Mouse (Mus musculus): ENCODE results near the gene Mbnl2. TPM values are rescaled to one million over a fixed set of nuclear protein-coding genes. Genes with fewer than 3 reads are reported as not detected.
A peak's percentile ranks its signal among the peaks of the same experiment; 100 is the strongest.

Mbnl2 gene
- total RNA-seq, 2 experiments from 2014 or later = 312 to 318 TPM

DNA sequence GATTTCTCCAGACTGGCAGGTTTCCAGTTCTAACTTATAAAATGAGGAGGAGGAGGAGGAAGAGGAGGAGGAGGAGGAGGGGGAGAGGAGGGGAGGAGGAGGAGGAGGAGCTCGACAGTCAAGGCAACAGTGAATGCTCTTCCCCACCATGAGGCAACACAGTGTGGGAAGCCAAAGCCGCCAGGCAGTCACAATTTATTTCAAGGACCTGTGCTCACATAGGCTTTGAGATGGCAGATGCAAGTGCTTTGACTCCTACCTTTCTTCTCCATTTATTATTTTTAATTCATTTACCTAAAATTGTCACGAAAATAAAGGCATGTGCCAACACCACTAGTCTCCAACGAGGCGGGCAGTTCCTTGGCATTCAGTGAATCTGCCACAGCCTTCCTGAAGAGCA lies 95.7 kb downstream of the Mbnl2 start:
- intact Hi-C loops (cut with DNase I) = no loop called here
- no peak for DNase-seq

DNA sequence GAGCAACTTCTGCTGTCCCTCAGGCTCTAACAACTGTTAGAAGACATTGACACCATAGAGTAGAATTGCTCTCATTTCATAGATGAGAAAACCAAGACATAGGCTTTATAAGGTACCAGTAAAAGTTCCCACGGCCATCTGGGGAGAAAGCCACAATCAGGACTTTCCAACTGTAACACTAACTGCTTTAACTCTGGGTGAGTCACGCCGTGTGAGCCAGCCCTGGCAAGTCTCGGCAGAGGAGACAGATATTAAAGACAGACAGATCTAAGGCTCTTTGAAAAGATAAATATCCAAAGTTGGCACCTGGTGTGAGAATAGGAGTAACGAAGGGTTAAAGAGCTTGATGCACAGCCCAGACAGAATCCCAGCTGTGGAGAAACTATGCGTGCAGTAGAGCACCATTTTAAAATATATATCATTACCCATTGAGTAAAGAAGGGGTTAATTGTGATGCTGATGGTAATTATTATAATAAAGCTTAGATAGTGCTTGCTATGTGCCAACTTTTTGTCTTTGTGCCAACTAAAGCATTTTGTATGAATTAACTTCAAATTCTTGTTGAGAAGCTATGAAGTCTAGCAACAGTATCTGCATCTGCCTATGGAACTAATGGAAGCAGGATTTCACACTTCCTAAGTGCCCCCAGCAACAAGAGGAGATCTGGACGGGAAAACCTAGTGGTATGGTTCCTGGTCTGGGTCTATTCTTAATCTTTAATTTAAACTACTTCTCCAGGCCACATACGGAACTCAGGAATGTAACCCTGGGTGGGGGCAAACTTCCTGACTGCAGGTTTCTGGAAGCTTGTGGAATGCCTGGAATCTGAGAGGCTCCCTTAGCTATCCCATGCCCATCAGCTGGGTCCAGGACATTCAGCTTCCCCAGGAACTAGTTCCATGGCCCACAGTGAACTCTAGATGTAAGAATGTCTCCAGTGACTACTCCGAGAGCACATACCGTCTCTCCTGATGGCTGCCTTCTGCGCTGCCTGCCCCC lies 97.9 kb downstream of the Mbnl2 start:
- DNase-seq = no peak
- intact Hi-C loops (cut with DNase I) = no loop called here

DNA sequence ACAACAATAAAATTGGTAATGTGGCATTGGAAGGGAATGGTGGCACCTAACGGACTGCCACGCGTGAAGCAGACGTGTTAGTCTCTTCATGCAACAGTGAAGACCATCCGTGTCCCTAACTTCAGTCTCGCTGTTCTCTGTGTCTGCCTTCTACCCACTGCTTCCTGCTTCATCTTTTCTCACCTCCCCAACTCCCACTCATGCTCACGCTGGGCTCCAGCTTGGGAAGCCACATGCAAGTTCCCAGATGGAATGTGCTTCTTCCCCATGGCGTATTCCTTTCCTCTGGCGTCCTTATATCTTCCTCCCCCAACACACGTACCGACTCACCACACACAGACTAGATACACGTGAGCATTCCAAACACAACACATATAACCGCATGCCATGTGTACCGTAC lies 99.3 kb downstream of the Mbnl2 start:
- intact Hi-C loops (cut with DNase I) = no loop called here
- no peak for DNase-seq

DNA sequence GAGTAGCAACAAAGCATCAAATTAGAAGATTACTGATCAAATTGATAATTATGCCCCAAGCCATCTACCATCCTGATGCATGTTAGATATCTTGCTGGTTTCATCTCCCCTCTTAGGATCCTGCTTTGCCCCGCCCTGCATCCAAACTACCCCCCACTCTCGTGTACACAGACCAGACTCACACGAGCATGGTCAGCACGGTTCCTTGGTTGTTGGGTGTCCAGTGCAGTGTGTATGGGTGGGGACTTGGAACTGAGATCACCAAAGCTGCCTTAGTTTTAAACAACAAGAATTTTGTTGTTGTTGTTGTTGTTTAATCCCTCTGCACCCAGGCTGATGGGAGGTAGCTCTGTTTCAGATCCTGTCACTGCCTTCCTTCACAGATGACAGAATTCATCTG lies 101.7 kb downstream of the Mbnl2 start:
- intact Hi-C loops (cut with DNase I) = no loop called here
- DNase-seq = no peak

DNA sequence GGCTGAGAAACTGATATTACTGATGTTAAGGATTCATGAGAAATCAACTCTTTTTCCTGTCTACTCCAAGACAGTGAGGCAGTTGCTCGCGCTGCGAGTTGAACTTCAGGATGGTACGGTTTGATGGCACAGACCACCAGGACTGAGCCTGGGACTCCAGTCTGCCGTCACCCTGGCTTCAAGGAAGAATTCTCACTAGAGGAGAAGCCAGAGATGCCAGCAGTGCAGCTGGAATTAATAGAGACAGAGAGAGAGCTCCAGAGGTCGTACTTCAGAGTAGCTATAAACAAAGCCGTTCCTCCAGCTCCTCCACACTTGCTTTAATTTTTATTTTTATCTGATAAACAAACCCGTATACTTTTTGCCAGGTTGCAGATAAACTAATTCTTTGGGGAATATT lies 102.5 kb downstream of the Mbnl2 start:
- DNase-seq = no peak
- intact Hi-C loops (cut with DNase I) = no loop called here

DNA sequence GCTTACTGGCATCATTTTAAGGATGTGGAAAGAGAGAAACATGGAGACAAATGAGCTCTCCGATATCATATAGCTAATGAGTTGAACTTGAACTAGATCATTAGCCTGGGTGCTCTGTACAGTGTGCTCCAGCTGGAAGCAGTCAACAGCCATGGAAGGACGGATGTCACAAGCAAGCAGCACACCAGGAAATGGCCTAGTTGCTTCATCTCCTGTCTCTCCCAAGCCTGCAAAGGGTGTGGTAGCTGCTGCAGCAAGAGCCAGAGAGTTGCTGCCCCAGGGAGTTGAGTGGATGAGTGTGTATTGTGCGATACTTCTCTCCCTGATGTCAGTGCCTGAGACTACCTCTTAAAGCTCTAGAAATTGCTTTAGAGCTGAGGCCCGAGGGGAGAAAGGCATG lies 104.2 kb downstream of the Mbnl2 start:
- intact Hi-C loops (cut with DNase I) = loop anchor here (10.0 kb wide), 1 partner anchor 45 kb away; no protein-coding TSS in a partner anchor
- peak in 1 of 2 experiments; percentile 62 for DNase-seq

DNA sequence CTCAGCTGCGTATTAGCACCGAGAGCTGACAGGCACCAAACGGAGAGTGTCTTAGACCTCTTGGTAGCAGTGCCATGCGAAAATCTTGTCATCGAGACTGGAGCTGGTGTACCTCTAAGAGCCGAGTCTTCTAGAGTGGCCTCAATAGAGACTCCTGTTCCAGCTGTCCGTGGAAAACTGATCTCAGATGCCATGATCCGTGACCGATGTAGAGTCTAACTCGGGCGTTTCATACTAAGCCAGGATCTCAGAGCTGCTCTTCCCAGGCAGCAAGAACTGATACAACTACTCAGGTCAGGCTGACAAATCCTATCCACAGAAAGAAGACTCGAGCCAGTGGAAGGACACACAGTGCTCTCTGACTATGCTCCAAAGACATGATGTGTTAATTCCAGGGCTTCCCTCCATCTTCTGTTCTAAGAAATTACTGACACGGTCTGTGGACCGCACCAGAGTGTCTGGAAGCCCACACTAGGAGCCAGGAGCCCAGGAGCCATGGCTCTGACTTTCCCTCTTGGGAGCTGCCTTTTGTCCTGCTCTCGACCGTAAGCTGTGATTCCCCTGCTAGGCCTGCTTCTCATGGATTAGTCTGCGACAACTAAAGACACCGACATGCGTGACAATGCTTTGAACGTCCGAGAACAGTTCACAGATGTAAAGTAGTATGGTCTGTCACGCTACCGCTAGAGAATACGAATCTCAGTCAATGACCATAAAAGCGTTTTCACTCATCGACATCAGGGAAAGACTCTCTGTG lies 106.1 kb downstream of the Mbnl2 start:
- no peak for DNase-seq
- intact Hi-C loops (cut with DNase I) = loop anchor here (10.0 kb wide), 1 partner anchor 47 kb away; no protein-coding TSS in a partner anchor

DNA sequence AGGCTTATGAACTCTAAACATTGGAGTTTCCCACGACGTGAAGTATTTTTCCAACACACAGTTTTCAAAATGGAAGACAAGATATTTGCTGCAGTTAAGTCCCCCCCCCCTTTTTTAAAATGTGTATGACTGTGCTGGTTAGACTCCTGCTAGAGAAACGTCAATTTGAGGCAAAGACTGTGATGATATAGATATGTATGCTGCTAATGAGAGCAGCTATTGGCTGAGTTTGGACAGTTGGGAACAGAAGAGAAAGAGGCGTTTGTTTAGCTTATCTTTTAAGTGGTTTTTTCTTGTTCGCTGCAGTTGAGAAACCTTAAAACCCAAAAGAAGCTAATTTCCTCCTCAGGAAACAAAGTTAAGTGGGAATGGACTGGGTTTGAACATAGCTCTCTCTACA lies 106.7 kb downstream of the Mbnl2 start:
- intact Hi-C loops (cut with DNase I) = loop anchor here (10.0 kb wide), 1 partner anchor 47 kb away; no protein-coding TSS in a partner anchor
- DNase-seq = no peak

DNA sequence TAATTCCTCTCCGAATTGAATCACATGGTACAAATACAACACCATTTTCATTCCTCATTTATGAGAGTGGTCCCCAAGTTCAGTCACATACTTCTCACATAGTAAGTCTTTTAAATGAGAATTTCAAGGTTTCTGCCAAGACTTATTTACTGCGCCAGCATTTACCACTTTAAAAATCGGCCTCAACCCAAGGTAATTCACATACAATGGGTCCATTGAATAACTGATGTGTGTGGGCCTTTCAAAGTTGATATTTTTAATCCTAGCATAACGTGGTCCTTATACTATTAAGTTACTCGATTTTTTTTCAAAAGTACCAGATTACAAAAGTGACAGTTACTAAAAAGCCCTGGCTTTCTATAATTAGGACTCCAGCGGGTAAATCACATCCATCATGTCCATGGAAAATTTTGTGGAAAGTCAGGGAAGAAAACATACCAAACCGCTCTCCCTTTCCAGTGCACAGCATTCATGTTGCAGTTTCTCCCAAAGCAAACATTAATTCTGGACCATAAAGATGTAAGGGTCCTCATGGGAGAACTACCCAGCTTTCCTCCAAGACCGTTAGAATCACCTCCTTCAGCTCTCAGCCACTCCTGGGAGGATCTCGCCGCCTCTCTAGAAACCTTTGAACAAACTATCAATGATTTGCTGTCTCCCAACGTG lies 107.8 kb downstream of the Mbnl2 start:
- intact Hi-C loops (cut with DNase I) = loop anchor here (10.0 kb wide), 1 partner anchor 49 kb away; no protein-coding TSS in a partner anchor
- DNase-seq = no peak

DNA sequence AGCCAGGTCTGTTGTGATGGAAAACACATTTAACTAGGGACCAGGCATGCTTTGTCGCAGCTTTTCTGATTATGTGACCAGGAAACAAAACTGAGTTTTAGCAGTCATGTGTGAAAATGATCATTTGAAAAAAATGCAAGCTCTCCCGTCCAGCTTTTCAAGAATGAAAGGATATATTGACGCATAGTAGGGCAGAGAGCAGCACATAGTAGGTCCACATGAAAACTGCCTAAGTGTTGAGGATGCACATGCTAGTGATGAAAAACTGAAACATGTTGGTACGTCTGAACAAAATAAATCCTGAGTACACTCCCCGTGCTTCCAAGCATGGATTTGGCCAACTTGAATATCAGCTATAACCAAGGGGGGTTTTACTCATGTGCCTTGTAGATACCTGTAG lies 109.1 kb downstream of the Mbnl2 start:
- intact Hi-C loops (cut with DNase I) = loop anchor here (10.0 kb wide), 1 partner anchor 50 kb away; no protein-coding TSS in a partner anchor

DNA sequence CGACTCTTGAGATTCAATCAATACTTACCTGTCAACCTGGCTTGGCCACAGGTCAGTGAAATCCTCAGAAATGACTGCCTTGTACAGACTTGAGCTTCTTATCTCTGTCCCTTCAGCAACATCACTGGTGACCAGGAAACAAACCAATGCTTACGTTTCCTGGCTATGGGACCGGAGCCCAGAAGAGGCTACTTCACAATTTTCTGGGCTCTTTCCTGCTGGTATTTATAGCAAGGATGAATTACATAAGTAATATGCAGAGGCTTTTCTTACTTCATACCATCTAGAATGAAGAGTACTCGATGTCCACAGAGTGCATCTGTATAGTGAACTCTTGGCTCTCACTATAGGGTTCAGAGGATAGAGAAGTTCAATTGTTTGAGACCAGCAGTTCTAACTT lies 111.8 kb downstream of the Mbnl2 start:
- intact Hi-C loops (cut with DNase I) = loop anchor here (10.0 kb wide), 1 partner anchor 52 kb away; no protein-coding TSS in a partner anchor
- no peak for DNase-seq

More for the DNA sequence above, 109.1 kb downstream of the Mbnl2 start:
- no peak for DNase-seq

DNA sequence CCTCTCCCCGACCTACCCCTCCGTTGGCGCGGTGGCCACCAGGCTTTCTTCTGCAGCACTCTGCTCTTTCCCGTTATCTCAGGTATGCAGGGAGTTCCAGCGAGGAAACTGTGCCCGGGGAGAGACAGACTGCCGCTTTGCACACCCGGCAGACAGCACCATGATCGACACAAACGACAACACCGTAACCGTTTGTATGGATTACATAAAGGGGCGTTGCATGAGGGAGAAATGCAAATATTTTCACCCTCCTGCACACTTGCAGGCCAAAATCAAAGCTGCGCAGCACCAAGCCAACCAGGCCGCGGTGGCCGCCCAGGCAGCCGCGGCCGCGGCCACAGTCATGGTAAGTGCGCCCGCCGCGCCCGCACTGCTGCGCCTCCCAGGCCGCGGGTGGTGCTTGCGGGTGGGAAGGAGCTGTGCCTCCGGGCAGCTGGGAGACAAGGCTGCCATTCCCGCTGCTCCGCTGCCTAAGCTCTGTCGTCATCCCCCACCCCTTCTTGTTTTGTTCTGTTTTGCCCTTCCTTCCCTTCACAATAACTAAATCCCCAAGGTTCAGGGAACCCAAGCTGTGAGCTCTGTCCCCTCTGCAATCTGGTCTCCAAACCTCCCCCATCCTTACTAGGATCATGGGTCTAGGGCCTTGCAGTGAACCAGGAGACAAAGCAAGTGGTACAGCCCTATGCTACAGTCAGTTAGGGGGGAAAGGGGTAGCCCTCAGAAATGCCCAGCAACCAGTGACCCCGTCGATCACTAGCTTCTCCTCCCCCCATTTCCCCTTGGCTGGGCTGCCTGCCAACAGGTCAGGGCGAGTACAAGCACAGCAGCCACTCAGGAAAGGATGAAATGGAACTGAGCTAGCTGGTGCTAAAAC lies 113.6 kb downstream of the Mbnl2 start:
- intact Hi-C loops (cut with DNase I) = loop anchor here (10.0 kb wide), 1 partner anchor 54 kb away; no protein-coding TSS in a partner anchor

DNA sequence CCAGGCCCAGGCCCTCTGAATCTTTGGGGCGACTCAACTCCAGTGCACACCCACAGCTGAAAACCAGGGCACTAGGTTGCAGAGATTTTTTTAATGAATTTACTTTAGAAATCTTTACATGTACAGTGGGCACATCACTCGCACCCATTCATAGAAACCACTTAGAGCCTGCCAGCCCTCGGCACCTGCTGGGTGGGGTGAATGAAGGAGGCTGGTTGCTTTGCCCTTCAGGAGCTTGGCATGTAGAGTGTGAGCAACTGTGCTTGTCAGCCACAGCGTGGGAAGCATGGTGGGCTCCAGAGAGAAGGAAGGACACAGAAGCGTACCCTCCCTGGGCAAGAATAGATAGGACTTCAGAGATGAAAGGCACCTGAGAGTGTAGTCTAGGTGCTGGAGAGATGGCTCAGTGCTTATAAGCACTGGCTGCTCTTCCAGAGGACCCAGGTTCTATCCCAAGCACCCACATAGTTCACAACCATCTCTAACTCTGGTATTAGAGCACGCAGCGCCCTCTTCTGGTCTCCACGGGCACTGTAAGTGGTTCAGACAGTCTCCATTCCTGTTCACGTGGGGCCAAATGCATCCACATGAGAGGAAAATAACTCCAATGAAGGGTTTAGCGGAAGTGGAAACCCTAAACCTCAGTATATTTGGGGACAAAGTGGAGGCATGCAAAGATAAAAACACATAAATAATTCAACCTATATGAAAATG lies 114.9 kb downstream of the Mbnl2 start:
- DNase-seq = no peak
- intact Hi-C loops (cut with DNase I) = no loop called here

More for the DNA sequence above, 113.6 kb downstream of the Mbnl2 start:
- no peak for DNase-seq

DNA sequence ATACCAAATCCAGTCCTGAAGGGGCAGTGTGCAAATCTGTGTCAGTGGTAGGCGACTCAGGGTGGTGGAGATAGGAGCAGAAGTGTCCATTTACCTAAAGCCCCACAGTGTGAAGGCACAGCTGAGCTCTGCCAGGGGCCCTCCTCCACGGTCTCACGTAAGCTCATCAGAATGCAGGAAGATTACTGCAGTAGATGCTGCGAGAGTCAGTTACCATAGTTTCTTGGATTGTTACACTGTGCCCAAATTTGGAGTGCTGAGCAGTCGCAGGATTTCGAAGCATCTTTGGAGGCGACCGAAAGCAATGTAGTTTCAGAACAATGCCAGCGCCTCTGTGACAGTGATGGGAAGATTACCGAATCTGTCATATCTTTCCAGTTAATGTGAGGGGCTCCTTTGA lies 116.2 kb downstream of the Mbnl2 start:
- intact Hi-C loops (cut with DNase I) = loop anchor here (2.0 kb wide), 1 partner anchor 125 kb away; no protein-coding TSS in a partner anchor
- DNase-seq = no peak

DNA sequence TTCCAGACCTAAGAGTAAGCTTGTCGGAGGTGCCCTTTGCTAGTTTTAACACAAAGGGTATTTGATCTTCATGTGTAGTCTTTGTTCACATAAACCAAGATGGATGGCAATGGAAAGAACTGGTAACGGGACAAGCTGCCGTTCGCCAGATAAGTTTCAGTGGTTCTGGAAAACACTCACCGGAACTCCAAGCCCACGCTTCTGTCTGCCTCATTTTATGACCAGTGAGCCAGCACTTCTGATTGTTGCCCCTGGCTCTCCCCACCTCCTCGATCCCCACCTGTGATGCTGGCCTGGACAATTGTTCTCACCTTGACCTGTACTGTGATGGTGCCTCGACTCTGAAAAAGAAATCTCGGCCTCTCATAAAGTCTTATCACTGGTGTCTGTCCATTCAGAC lies 117.0 kb downstream of the Mbnl2 start:
- intact Hi-C loops (cut with DNase I) = loop anchor here (2.0 kb wide), 1 partner anchor 126 kb away; no protein-coding TSS in a partner anchor
- DNase-seq = no peak

DNA sequence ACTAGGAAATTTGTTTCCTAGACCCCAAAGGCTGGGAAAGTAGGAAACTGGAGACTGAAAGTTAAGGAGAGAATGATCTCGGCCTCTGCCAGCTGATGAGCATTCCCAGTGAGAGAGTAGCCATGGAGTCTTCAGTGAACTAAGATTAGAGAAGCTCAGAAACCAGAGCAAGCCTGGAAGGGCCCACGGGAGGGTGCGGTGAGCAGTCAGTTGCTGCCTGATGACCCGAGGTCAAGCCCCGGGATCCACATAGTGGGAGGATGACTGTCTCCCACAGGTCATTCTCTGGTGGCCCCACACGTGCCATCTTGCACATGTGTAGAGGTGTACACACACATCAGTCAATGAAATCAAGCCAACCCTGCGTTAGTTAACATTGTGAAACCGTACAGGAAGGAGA lies 118.0 kb downstream of the Mbnl2 start:
- DNase-seq = no peak
- intact Hi-C loops (cut with DNase I) = loop anchor here (2.0 kb wide), 1 partner anchor 127 kb away; no protein-coding TSS in a partner anchor

DNA sequence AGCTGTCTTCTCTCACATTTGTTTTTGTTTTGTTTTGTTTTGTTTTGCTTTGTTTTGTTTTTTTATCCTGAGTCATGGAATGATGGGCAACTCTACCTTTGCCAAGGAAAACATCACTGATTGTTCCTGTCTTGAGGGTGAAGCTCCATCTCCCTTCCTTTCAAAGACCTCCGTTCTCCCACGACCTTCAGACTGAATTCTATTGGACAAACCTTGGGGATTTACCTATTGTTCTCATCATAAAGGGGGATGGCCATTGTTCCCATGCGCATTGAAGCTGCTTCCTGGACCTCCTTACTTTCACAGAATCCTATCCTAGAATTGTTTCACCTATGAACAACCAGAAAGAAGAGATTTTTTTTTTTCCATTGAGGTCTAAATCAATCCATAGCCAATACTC lies 118.7 kb downstream of the Mbnl2 start:
- intact Hi-C loops (cut with DNase I) = no loop called here

DNA sequence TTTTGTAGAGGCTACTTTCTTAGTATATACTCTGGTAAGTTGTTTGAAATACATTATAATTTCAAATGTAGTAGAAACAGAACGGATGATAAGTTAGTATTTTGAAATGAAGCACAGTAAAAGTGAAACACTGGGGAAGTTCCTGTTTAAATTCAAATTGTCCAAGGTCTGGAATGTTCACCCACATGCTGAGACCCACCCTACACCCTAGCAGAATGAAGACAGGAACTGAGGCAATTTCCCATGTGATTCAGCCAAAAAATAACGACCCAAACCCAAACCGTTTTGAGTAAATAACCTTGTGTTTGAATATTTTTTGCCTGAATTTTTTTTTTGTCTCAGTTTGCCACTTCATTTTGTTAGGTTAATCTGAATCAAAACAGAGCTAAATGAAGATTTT lies 119.4 kb downstream of the Mbnl2 start:
- DNase-seq = no peak
- intact Hi-C loops (cut with DNase I) = no loop called here

More for the DNA sequence above, 118.7 kb downstream of the Mbnl2 start:
- no peak for DNase-seq

DNA sequence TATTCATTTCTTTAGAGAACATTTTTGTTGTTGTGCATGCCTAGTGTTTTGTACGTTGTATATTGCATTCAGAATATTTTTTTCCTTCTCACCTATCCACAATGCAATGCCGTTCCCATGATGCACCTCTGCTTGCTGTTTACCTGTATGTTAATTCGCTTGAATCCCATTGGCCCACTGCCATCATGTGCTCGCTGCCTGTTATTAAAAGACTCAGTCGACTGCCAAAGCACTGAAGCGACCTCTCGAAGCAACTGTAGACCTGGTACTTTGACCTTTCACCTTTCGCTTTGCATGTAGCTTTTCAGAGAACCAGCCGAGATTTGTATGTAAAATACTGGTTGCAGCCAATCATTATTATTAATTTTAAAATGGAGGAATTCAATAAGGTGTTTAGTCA lies 120.0 kb downstream of the Mbnl2 start:
- no peak for DNase-seq
- intact Hi-C loops (cut with DNase I) = no loop called here

All from gastrocnemius, postnatal 36 days (tissue).